Mouse (Mus musculus): Measurements from ENCODE around the gene Tceal7.

GRCm38 (mm10) chrX:136268173-136268572 is 53.6 kb downstream of the Tceal7 start:
- TF ChIP-seq POLR2A (IDR thresholded peaks at IDR 0.05; ENCODE audit: borderline replicate concordance, insufficient read depth, low read length), result no peak
- TF ChIP-seq CTCF (IDR thresholded peaks at IDR 0.05; ENCODE audit: borderline replicate concordance, insufficient read depth, low read depth, low read length), result no peak

All from cerebellum, adult 2 months (tissue).